Comparison of ENCODE assay signal across 22 mouse cellular contexts in the genomic region with DNA sequence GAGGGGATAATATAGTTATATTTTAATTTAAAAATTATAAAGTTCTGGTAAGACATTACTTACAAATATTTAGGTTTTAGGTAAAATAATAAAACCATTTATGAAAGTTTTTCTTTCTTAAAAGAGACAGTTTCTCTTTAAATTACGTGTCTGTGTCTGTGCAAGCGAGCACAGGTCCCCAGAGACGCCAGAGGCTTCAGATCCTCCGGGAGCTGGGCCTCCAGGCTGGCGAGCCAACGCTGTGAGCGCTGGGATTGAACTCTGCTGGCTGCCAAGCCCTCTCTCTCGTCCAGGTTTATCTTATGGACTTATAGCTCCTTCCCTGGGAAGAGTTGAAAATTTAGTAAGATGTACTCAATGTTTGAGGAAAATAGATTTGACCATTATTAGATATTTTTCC. TPM values are rescaled to one million over a fixed set of nuclear protein-coding genes. Genes with fewer than 3 reads are reported as not detected.
DNase-seq lines count a peak whose midpoint lies in the region; ATAC-seq and TF ChIP-seq lines count a peak whose summit lies in the region.
"Had no signal": no experiment of that assay in that cellular context is flagged by ENCODE, and none has a peak within 500 bp of the region (broad histone marks: within the 10 kb centered on the region; RNA-seq: fewer than 3 reads in every experiment).

No protein-coding gene starts in this region.

- no peak overlapping the region for H3K27ac ChIP-seq in gastrocnemius, adult 2 months
- no peak overlapping the region for H3K27ac ChIP-seq in midbrain, embryonic 14.5 days (replicated peaks; ENCODE audit: low read depth, low read length)
- no peak overlapping the region for H3K27ac ChIP-seq in midbrain, embryonic 10.5 days (replicated peaks)
- no peak overlapping the region for H3K27ac ChIP-seq in kidney, embryonic 15.5 days
- H3K27ac ChIP-seq: embryonic facial prominence, embryonic 12.5 days; heart, adult 2 months; hindbrain, embryonic 15.5 days; left cerebral cortex, adult 2 months; limb, embryonic 12.5 days; liver, embryonic 13.5 days; midbrain, embryonic 15.5 days; neural tube, embryonic 12.5 days had no signal

- no peak overlapping the region for H3K4me2 ChIP-seq in midbrain, embryonic 14.5 days (ENCODE audit: low read length)
- no peak overlapping the region for H3K4me2 ChIP-seq in kidney, embryonic 15.5 days
- H3K4me2 ChIP-seq: embryonic facial prominence, embryonic 12.5 days; hindbrain, embryonic 15.5 days; limb, embryonic 12.5 days; liver, embryonic 13.5 days; midbrain, embryonic 15.5 days; neural tube, embryonic 12.5 days had no signal

- DNase-seq in adrenal gland, postnatal 10 days = peak; percentile 62
- DNase-seq in adrenal gland, adult 8-10 months = no peak
- DNase-seq in gastrocnemius, adult 2 months = peak; percentile 22
- no peak for DNase-seq in gastrocnemius, postnatal 14 days
- peak; percentile 25 for DNase-seq in midbrain, embryonic 14.5 days
- DNase-seq in midbrain, embryonic 10.5 days (ENCODE audit: low spot score) = no peak
- DNase-seq in testis, postnatal 14 days (ENCODE audit: low spot score) = no peak
- DNase-seq: forebrain, postnatal 0 days; heart, adult 2 months; kidney, adult 18-20 months; kidney, postnatal 25 days; liver, embryonic 13.5 days had no signal

- H3K4me1 ChIP-seq in midbrain, embryonic 14.5 days (ENCODE audit: control insufficient read depth, insufficient read depth, low read length) = no peaks in the 10 kb centered on the region
- H3K4me1 ChIP-seq in midbrain, embryonic 10.5 days = no peaks in the 10 kb centered on the region
- H3K4me1 ChIP-seq in kidney, embryonic 15.5 days = no peaks in the 10 kb centered on the region
- H3K4me1 ChIP-seq: embryonic facial prominence, embryonic 12.5 days; hindbrain, embryonic 15.5 days; limb, embryonic 12.5 days; midbrain, embryonic 15.5 days; neural tube, embryonic 12.5 days had no signal

- 62% methylated on average over 8 of the region's 8 CpGs for WGBS in midbrain, embryonic 14.5 days
- 80% methylated on average over 8 of the region's 8 CpGs for WGBS in midbrain, embryonic 10.5 days
- WGBS in kidney, embryonic 15.5 days = 66% methylated on average over 8 of the region's 8 CpGs

- intact Hi-C loops in gastrocnemius, adult 2 months (cut with DNase I) = no loop called here
- intact Hi-C loops in gastrocnemius, postnatal 14 days (cut with DNase I; ENCODE audit: low total_unique reads) = no loop called here

- H3K9ac ChIP-seq in midbrain, embryonic 14.5 days (replicated peaks; ENCODE audit: low read length) = no peak overlapping the region
- H3K9ac ChIP-seq in kidney, embryonic 15.5 days = no peak overlapping the region
- H3K9ac ChIP-seq: embryonic facial prominence, embryonic 12.5 days; forebrain, postnatal 0 days; hindbrain, embryonic 15.5 days; limb, embryonic 12.5 days; liver, embryonic 13.5 days; midbrain, embryonic 15.5 days; neural tube, embryonic 12.5 days had no signal

- ATAC-seq in midbrain, embryonic 14.5 days (ENCODE audit: low FRiP score, low TSS enrichment) = no peak
- no peak for ATAC-seq in kidney, embryonic 15.5 days (replicated peaks; ENCODE audit: low FRiP score)
- ATAC-seq: forebrain, postnatal 0 days; midbrain, embryonic 15.5 days had no signal

- TF ChIP-seq CTCF in gastrocnemius, adult 2 months (IDR thresholded peaks at IDR 0.05) = no peak

- no peaks in the 10 kb centered on the region for H3K36me3 ChIP-seq in midbrain, embryonic 14.5 days (ENCODE audit: control insufficient read depth, insufficient read depth, low read length)
- no peaks in the 10 kb centered on the region for H3K36me3 ChIP-seq in midbrain, embryonic 10.5 days
- no peaks in the 10 kb centered on the region for H3K36me3 ChIP-seq in kidney, embryonic 15.5 days
- H3K36me3 ChIP-seq: embryonic facial prominence, embryonic 12.5 days; hindbrain, embryonic 15.5 days; limb, embryonic 12.5 days; liver, embryonic 13.5 days; midbrain, embryonic 15.5 days; neural tube, embryonic 12.5 days had no signal

- H3K27me3 ChIP-seq in midbrain, embryonic 14.5 days (ENCODE audit: control insufficient read depth, insufficient read depth, low read length) = no peaks in the 10 kb centered on the region
- H3K27me3 ChIP-seq in midbrain, embryonic 10.5 days (ENCODE audit: low read depth, poor library complexity, severe bottlenecking) = no peaks in the 10 kb centered on the region
- H3K27me3 ChIP-seq in kidney, embryonic 15.5 days = no peaks in the 10 kb centered on the region
- H3K27me3 ChIP-seq: embryonic facial prominence, embryonic 12.5 days; hindbrain, embryonic 15.5 days; limb, embryonic 12.5 days; liver, embryonic 13.5 days; midbrain, embryonic 15.5 days; neural tube, embryonic 12.5 days had no signal

- no peak overlapping the region for H3K4me3 ChIP-seq in gastrocnemius, adult 2 months
- H3K4me3 ChIP-seq in midbrain, embryonic 14.5 days (replicated peaks; ENCODE audit: low read depth, low read length) = no peak overlapping the region
- H3K4me3 ChIP-seq in midbrain, embryonic 10.5 days = no peak overlapping the region
- H3K4me3 ChIP-seq in kidney, embryonic 15.5 days (replicated peaks) = no peak overlapping the region
- H3K4me3 ChIP-seq: embryonic facial prominence, embryonic 12.5 days; heart, adult 2 months; hindbrain, embryonic 15.5 days; left cerebral cortex, adult 2 months; limb, embryonic 12.5 days; liver, embryonic 13.5 days; midbrain, embryonic 15.5 days; neural tube, embryonic 12.5 days had no signal

- no peaks in the 10 kb centered on the region for H3K9me3 ChIP-seq in midbrain, embryonic 14.5 days (ENCODE audit: control insufficient read depth, low read length)
- no peaks in the 10 kb centered on the region for H3K9me3 ChIP-seq in midbrain, embryonic 10.5 days (replicated peaks)
- no peaks in the 10 kb centered on the region for H3K9me3 ChIP-seq in kidney, embryonic 15.5 days (replicated peaks)
- H3K9me3 ChIP-seq: embryonic facial prominence, embryonic 12.5 days; hindbrain, embryonic 15.5 days; limb, embryonic 12.5 days; liver, embryonic 13.5 days; midbrain, embryonic 15.5 days; neural tube, embryonic 12.5 days had no signal

RNA-seq across cellular contexts. Expression of a gene that starts 5.8 kb away (rescaled TPM):
- 1 to 10 TPM; 2.6 to 3.2 TPM for total RNA-seq in adrenal gland, postnatal 10 days (2021)
- total RNA-seq in adrenal gland, adult 8-10 months (2022) = 1 to 10 TPM; 1.6 to 2.7 (median 2.3) TPM
- total RNA-seq in gastrocnemius, adult 2 months (2021) = under 1 TPM; 0.18 to 0.42 TPM
- under 1 TPM; 0.37 to 0.75 TPM for total RNA-seq in gastrocnemius, postnatal 14 days (2021)
- 0.26 TPM in 2 replicates for polyA plus RNA-seq in midbrain, embryonic 14.5 days (2014; fragmentation: Nextera tagmentation; extraction: Ambion mirVana)
- 0.12 and 0.22 TPM in 2 replicates for polyA plus RNA-seq in midbrain, embryonic 10.5 days (2016; fragmentation: Nextera tagmentation; extraction: Ambion mirVana)
- 0.58 and 0.73 TPM in 2 replicates for polyA plus RNA-seq in kidney, embryonic 15.5 days (2015; fragmentation: Nextera tagmentation; extraction: Ambion mirVana)

RNA-seq across cellular contexts. Expression of a gene that starts 21.4 kb away (rescaled TPM):
- under 1 TPM in 1 of 2 experiments, not detected in 1; 0.36 TPM for total RNA-seq in adrenal gland, postnatal 10 days (2021)
- under 1 TPM in 3 of 4 experiments, not detected in 1; 0.24 to 0.49 (median 0.38) TPM for total RNA-seq in adrenal gland, adult 8-10 months (2022)
- total RNA-seq in gastrocnemius, adult 2 months (2021) = under 1 TPM; 0.23 to 0.73 TPM
- total RNA-seq in gastrocnemius, postnatal 14 days (2021) = under 1 TPM in 1 of 2 experiments, not detected in 1; 0.33 TPM
- polyA plus RNA-seq in midbrain, embryonic 14.5 days (2014; fragmentation: Nextera tagmentation; extraction: Ambion mirVana) = 0.20 and 0.22 TPM in 2 replicates
- 0.21 TPM in 1 of 2 replicates, not detected in the other for polyA plus RNA-seq in midbrain, embryonic 10.5 days (2016; fragmentation: Nextera tagmentation; extraction: Ambion mirVana)
- 0.14 and 0.17 TPM in 2 replicates for polyA plus RNA-seq in kidney, embryonic 15.5 days (2015; fragmentation: Nextera tagmentation; extraction: Ambion mirVana)
- total RNA-seq: forebrain, postnatal 0 days; gastrocnemius, adult 8-10 months; heart, adult 2 months had no signal
- polyA plus RNA-seq: embryonic facial prominence, embryonic 12.5 days; forebrain, postnatal 0 days; heart, adult 2 months; limb, embryonic 12.5 days; lung, embryonic 16.5 days; neural tube, embryonic 12.5 days had no signal

RNA-seq across cellular contexts. Expression of a gene that starts 44.4 kb away (rescaled TPM):
- total RNA-seq in adrenal gland, postnatal 10 days (2021) = under 1 TPM in 1 of 2 experiments, not detected in 1; 0.58 TPM
- not detected for total RNA-seq in adrenal gland, adult 8-10 months (2022)
- total RNA-seq in gastrocnemius, adult 2 months (2021) = under 1 TPM; 0.46 to 0.47 TPM
- under 1 TPM in 1 of 2 experiments, not detected in 1; 0.11 TPM for total RNA-seq in gastrocnemius, postnatal 14 days (2021)
- polyA plus RNA-seq in midbrain, embryonic 14.5 days (2014; fragmentation: Nextera tagmentation; extraction: Ambion mirVana) = 0.18 TPM in 1 of 2 replicates, not detected in the other
- polyA plus RNA-seq in midbrain, embryonic 10.5 days (2016; fragmentation: Nextera tagmentation; extraction: Ambion mirVana) = 0.22 TPM in 2 replicates
- polyA plus RNA-seq in kidney, embryonic 15.5 days (2015; fragmentation: Nextera tagmentation; extraction: Ambion mirVana) = 0.27 and 0.30 TPM in 2 replicates
- total RNA-seq: common myeloid progenitor, adult 5-6 weeks had no signal
- polyA plus RNA-seq: heart, adult 2 months had no signal

RNA-seq across cellular contexts. Expression of a gene that starts 44.5 kb away (rescaled TPM):
- total RNA-seq in adrenal gland, postnatal 10 days (2021) = 10 to 100 TPM; 18.8 to 23.7 TPM
- total RNA-seq in adrenal gland, adult 8-10 months (2022) = 10 to 100 TPM; 18.0 to 21.1 (median 20.2) TPM
- 1 to 10 TPM; 7.1 to 8.8 TPM for total RNA-seq in gastrocnemius, adult 2 months (2021)
- total RNA-seq in gastrocnemius, postnatal 14 days (2021) = 10 to 100 TPM in 1 of 2 experiments, 1 to 10 TPM in 1; 8.6 to 10.6 TPM
- polyA plus RNA-seq in midbrain, embryonic 14.5 days (2014; fragmentation: Nextera tagmentation; extraction: Ambion mirVana) = 20.1 and 25.4 TPM in 2 replicates
- 21.1 and 23.3 TPM in 2 replicates for polyA plus RNA-seq in midbrain, embryonic 10.5 days (2016; fragmentation: Nextera tagmentation; extraction: Ambion mirVana)
- polyA plus RNA-seq in kidney, embryonic 15.5 days (2015; fragmentation: Nextera tagmentation; extraction: Ambion mirVana) = 18.9 and 19.6 TPM in 2 replicates

RNA-seq across cellular contexts. Expression of a gene that starts 44.6 kb away (rescaled TPM):
- 10 to 100 TPM; 15.1 to 16.9 TPM for total RNA-seq in adrenal gland, postnatal 10 days (2021)
- 10 to 100 TPM; 11.2 to 14.7 (median 14.1) TPM for total RNA-seq in adrenal gland, adult 8-10 months (2022)
- total RNA-seq in gastrocnemius, adult 2 months (2021) = 1 to 10 TPM; 6.4 to 8.6 TPM
- 1 to 10 TPM; 3.7 to 7.1 TPM for total RNA-seq in gastrocnemius, postnatal 14 days (2021)
- polyA plus RNA-seq in midbrain, embryonic 14.5 days (2014; fragmentation: Nextera tagmentation; extraction: Ambion mirVana) = 23.0 and 29.2 TPM in 2 replicates
- polyA plus RNA-seq in midbrain, embryonic 10.5 days (2016; fragmentation: Nextera tagmentation; extraction: Ambion mirVana) = 34.8 and 40.8 TPM in 2 replicates
- polyA plus RNA-seq in kidney, embryonic 15.5 days (2015; fragmentation: Nextera tagmentation; extraction: Ambion mirVana) = 25.1 and 28.3 TPM in 2 replicates

Comparison
In these comparisons a context has a peak if more than half of its experiments do, and no peak if none do; other contexts are left out.
1. DNase-seq: peak in adrenal gland, postnatal 10 days (single experiment), gastrocnemius, adult 2 months (single experiment) and midbrain, embryonic 14.5 days (single experiment); none in adrenal gland, adult 8-10 months (single experiment), gastrocnemius, postnatal 14 days (single experiment), midbrain, embryonic 10.5 days (single experiment) and testis, postnatal 14 days (single experiment).